Mouse (Mus musculus) erythroblast, embryonic 14.5 days (primary cell): ENCODE data around the gene Rfk.

ENCODE experiments used
- GATA1 ChIP-seq: IDR thresholded peaks from 2 replicates; pipeline ENCODE4 v1.6.1; 2012; ENCODE audit warnings: low read length, inconsistent platforms, mixed read lengths
- TAL1 ChIP-seq: IDR thresholded peaks from 3 replicates; pipeline ENCODE4 v1.6.1; 2012; ENCODE audit warnings: low read length, inconsistent platforms, mixed read lengths

- TF ChIP-seq GATA1 (no peak), TAL1 (no peak)
Observed at GRCm38 (mm10) chr19:17409351-17409750, 15.5 kb downstream of the Rfk start.
